Mouse (Mus musculus) B cell, adult 2 months (primary cell): Measurements from ENCODE around the gene Il17rd.

ENCODE experiments used
- DNase-seq, 2 experiments: peaks; one replicate each; pipeline ENCODE4 v3.0.0; 2022

The Il17rd gene

DNA sequence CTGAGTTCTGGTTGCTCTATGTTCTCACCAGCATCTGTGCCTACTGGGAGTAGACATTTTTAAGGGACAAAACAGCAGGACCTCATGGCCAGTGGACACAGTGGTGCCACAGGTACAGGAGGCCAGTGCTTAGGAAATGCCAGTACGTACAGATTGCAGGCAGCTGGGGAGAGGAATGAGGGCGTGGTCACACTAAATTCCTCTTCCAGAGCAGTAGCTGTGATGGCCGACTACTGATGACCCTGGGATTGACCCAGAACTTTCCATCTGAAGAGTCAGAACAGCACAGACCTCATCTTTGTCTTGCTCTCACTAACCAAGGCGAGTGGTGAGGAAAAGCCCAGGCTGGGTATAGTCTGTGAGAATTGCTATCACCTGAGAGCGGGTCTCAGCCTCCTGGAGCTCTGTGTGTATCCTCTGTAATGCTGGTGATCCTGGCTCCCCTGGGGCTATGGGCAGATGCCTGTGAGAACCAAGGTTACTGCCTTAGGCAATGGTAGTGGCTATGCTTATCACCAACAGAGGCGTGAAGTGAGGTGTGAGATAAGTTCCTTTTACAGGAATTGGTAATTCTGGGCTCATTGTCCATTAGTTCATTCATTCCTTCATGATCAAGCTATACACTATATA is 111.4 kb downstream of the Il17rd start:
- DNase-seq, result no peak

DNA sequence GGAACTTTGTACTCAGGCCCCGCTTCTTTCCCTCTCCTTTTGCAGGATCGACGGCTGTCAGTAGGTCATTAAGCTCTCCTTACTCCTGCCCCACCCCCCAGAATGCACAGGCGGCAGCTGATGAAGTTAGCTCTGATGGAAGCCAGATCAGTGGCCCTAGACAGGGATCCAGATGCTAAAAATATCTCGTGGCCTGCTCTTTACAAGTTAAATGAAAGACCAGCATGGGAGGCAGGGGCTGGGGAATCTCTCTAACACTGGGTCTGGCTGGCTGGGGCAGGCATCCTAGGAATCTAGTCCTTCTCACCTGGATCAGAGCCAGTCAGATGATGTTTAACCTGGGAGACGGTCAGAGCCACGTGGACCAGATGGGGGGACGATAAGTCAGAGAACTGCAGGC is 112.7 kb downstream of the Il17rd start:
- DNase-seq, result no peak

DNA sequence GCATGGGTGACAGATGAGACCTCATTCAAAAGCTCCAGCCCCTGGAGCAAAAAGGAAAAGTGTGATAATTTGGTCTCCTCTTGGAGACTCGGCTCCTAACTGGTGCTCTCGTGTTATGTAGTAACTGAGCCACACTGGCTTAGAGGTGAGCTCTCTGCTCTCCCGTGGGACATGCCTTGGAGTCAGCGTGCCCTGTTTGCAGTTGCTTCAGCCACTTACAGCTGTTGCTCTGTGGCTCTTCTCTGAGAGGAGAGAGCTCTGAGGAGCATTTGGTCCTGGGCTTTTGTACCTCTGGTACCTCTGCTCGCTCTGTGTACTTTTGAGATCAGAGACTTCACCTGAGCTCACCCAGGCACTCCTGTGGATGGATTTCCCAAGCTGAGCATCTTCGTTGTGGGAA is 116.3 kb downstream of the Il17rd start:
- DNase-seq, result no peak

DNA sequence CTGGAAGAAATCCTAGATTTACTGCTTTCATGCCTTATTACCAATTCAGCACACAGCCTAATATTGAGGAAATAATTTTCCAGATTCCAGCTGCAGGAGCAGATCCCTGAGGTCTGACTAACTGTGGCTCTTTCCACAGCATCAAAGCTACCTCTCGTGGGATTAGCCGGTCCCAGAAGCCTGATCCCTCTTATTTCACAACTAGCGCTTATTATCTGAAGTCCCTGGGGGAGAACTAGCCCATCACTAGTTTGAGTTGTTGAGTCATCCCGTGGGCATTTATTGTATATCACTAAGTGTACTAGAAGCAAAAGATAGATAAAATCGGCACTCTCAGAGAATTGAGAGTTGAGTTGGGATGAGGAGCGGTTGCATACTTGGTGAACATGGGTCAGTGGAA is 117.3 kb downstream of the Il17rd start:
- no peak for DNase-seq
